Mouse (Mus musculus) MEL (cell line): ENCODE data around the gene Kdm4a.

Experiments used
- CTCF ChIP-seq, 3 experiments: IDR thresholded peaks in 2 of 3; conservative IDR thresholded peaks in 1 of 3; 2 replicates each; pipeline ENCODE4 v1.5.1; 2011 to 2012; ENCODE audit warnings: low read length in 3 of 3, low read depth in 2 of 3, mild to moderate bottlenecking in 2 of 3, improper control_type of control experiment in 1 of 3, inconsistent platforms in 1 of 3, mixed read lengths in 1 of 3, moderate library complexity in 1 of 3; ENCODE audit not compliant: control insufficient read depth in 1 of 3, insufficient read depth in 1 of 3, poor library complexity in 1 of 3, severe bottlenecking in 1 of 3
- EP300 ChIP-seq, 2 experiments: IDR thresholded peaks; 2 replicates each; pipeline ENCODE4 v1.6.1; 2011; ENCODE audit warnings: improper control_type of control experiment in 2 of 2, low read length in 2 of 2, low read depth in 1 of 2, mild to moderate bottlenecking in 1 of 2
- HCFC1 ChIP-seq: IDR thresholded peaks from 2 replicates; pipeline ENCODE4 v1.6.1; 2012; ENCODE audit warnings: low read depth, mild to moderate bottlenecking, inconsistent platforms, low read length, improper control_type of control experiment, moderate library complexity
- MAX ChIP-seq: IDR thresholded peaks from 2 replicates; pipeline ENCODE4 v1.6.1; 2011; ENCODE audit warnings: low read length, improper control_type of control experiment
- MAZ ChIP-seq: IDR thresholded peaks from 2 replicates; pipeline ENCODE4 v1.6.1; 2012; ENCODE audit warnings: low read depth, mild to moderate bottlenecking, inconsistent platforms, low read length, improper control_type of control experiment
- POLR2A ChIP-seq, 2 experiments: IDR thresholded peaks; 2 replicates each; pipeline ENCODE4 v1.6.1; 2011 to 2012; ENCODE audit warnings: low read length in 2 of 2, mild to moderate bottlenecking in 2 of 2, control low read depth in 1 of 2, improper control_type of control experiment in 1 of 2, low read depth in 1 of 2, moderate library complexity in 1 of 2; ENCODE audit not compliant: control insufficient read depth in 1 of 2, insufficient read depth in 1 of 2, poor library complexity in 1 of 2
- SIN3A ChIP-seq: IDR thresholded peaks from 2 replicates; pipeline ENCODE4 v1.6.1; 2012; ENCODE audit warnings: low read length, improper control_type of control experiment, inconsistent platforms
- TAL1 ChIP-seq: IDR thresholded peaks from 2 replicates; pipeline ENCODE4 v1.6.1; 2012; ENCODE audit warnings: mild to moderate bottlenecking, inconsistent platforms, low read length, moderate library complexity, mixed read lengths
- UBTF ChIP-seq: IDR thresholded peaks from 2 replicates; pipeline ENCODE4 v1.6.1; 2012; ENCODE audit warnings: low read depth, mild to moderate bottlenecking, inconsistent platforms, low read length, improper control_type of control experiment, moderate library complexity, borderline replicate concordance; ENCODE audit not compliant: insufficient read depth
- USF2 ChIP-seq, 2 experiments: IDR thresholded peaks; 2 replicates each; pipeline ENCODE4 v1.6.1; 2011 to 2012; ENCODE audit warnings: improper control_type of control experiment in 2 of 2, low read length in 2 of 2, borderline replicate concordance in 1 of 2, inconsistent platforms in 1 of 2, low read depth in 1 of 2, mild to moderate bottlenecking in 1 of 2; ENCODE audit not compliant: insufficient read depth in 1 of 2

DNA sequence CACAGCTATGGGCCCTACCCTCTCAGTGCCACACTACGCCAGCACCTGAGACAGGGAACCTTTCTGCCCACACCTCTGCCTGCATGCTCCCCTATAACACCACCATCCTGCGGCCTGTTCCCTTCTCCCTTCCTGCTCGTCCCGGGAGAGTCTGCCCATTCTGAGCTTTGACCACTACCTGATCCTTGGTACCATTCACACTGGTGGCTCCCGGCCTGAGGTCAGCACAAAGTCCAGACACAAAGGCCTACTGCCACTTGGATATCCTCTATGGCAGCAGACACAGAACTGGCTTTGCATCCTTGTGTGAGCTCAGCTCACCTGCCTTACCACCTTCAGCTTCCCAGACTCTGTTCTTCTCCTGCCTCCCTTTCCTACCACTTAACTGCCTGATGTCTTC, 38.7 kb upstream of the Kdm4a start:
- TF ChIP-seq CTCF (IDR thresholded peaks at IDR 0.05 in 2 of 3, conservative IDR thresholded peaks at IDR 0.05 in 1 of 3; ENCODE audit: control insufficient read depth in 1 of 3, insufficient read depth in 1 of 3, low read depth in 2 of 3, low read length in 3 of 3, poor library complexity in 1 of 3, severe bottlenecking in 1 of 3), result no peak
- no peak for TF ChIP-seq HCFC1
- no peak for TF ChIP-seq MAX
- no peak for TF ChIP-seq SIN3A
- TF ChIP-seq TAL1, result no peak
- TF ChIP-seq EP300 (IDR thresholded peaks at IDR 0.05; ENCODE audit: low read depth in 1 of 2, low read length in 2 of 2), result no peak
- no peak for TF ChIP-seq UBTF
- TF ChIP-seq POLR2A (IDR thresholded peaks at IDR 0.05; ENCODE audit: control insufficient read depth in 1 of 2, insufficient read depth in 1 of 2, low read depth in 1 of 2, low read length in 2 of 2, poor library complexity in 1 of 2), result no peak
- no peak for TF ChIP-seq USF2 (IDR thresholded peaks at IDR 0.05; ENCODE audit: borderline replicate concordance in 1 of 2, insufficient read depth in 1 of 2, low read depth in 1 of 2, low read length in 2 of 2)
- no peak for TF ChIP-seq MAZ
